Mouse (Mus musculus) hindbrain, postnatal 0 days (tissue): ENCODE measurements around the gene Cux1. TPM values are rescaled to one million over a fixed set of nuclear protein-coding genes. Genes with fewer than 3 reads are reported as not detected.

Source experiments
- ATAC-seq: fragments of 200-750 bp; cut with Nextera tagmentation; 2 replicates; pipeline ENCODE4 v1.8.0; 2017; ENCODE audit warnings: mild to moderate bottlenecking, moderate TSS enrichment, moderate library complexity
- DNase-seq: peaks from one replicate; pipeline ENCODE4 v3.0.0-alpha.2; 2015; ENCODE audit warnings: low spot score
- H3K27ac ChIP-seq: fragments of 300-500 bp; sonication (generic); 2 replicates; pipeline ENCODE4 v1.5.1; 2014; ENCODE audit warnings: mild to moderate bottlenecking
- H3K27me3 ChIP-seq: fragments of 300-500 bp; sonication (generic); 2 replicates; pipeline ENCODE4 v1.6.1; 2014; ENCODE audit warnings: low read length, mixed read lengths; ENCODE audit not compliant: insufficient read depth
- H3K36me3 ChIP-seq: fragments of 300-500 bp; sonication (generic); 2 replicates; pipeline ENCODE4 v1.6.1; 2014; ENCODE audit warnings: low read length, mixed read lengths; ENCODE audit not compliant: insufficient read depth
- H3K4me1 ChIP-seq: fragments of 300-500 bp; sonication (generic); 2 replicates; pipeline ENCODE4 v1.6.1; 2014; ENCODE audit warnings: antibody characterized with exemption, low read length, mixed read lengths; ENCODE audit not compliant: insufficient read depth
- H3K4me2 ChIP-seq: fragments of 300-500 bp; sonication (generic); 2 replicates; pipeline ENCODE4 v1.6.1; 2014; ENCODE audit warnings: low read depth, mild to moderate bottlenecking, low read length, moderate library complexity, mixed read lengths
- H3K4me3 ChIP-seq: fragments of 300-500 bp; sonication (generic); 2 replicates; pipeline ENCODE4 v1.5.1; 2014; ENCODE audit warnings: low read length
- H3K9ac ChIP-seq: fragments of 300-500 bp; sonication (generic); replicated peaks from 2 replicates; pipeline ENCODE4 v1.6.1; 2014; ENCODE audit warnings: mild to moderate bottlenecking, low read length, moderate library complexity, mixed read lengths
- H3K9me3 ChIP-seq: fragments of 300-500 bp; sonication (generic); 2 replicates; pipeline ENCODE4 v1.6.1; 2016; ENCODE audit warnings: low read length, mixed read lengths
- CTCF ChIP-seq: IDR thresholded peaks from 2 replicates; pipeline ENCODE4 v1.5.1; 2016; ENCODE audit warnings: antibody characterized with exemption, control low read depth, low read depth
- WGBS: fragments of 180-500 bp; shearing (Covaris S2); extraction: QIAGEN DNeasy Blood & Tissue Kit; methylation state at CpG from one replicate; pipeline ENCODE4 v1.1.7; 2014; 5-methylcytosine and 5-hydroxymethylcytosine counted together
- polyA plus RNA-seq: library from polyadenylated mRNA; unstranded; fragments of >200 nt; fragmentation: Nextera tagmentation; extraction: Ambion mirVana; gene quantifications from 2 replicates; pipeline ENCODE4 v1.2.1, GENCODE M21; 2015
- total RNA-seq: library from RNA; depleted of rRNA; stranded (reverse); fragments of >200 nt; gene quantifications from 2 replicates; pipeline ENCODE4 v1.2.3, GENCODE M21; 2014

The Cux1 gene
- total and polyA plus RNA-seq, 2 experiments from 2014 or later = 86.3 to 137 TPM

- Histone ChIP-seq H3K27ac (no peak overlapping the region), H3K9me3 (no peaks in the 10 kb centered on the region), H3K27me3 (no peaks in the 10 kb centered on the region), H3K4me3 (no peak overlapping the region), H3K36me3 (no peaks in the 10 kb centered on the region), H3K4me2 (no peak overlapping the region), H3K4me1 (peaks cover 9% of the 10 kb centered on the region), H3K9ac (no peak overlapping the region)
- DNase-seq (no peak), ATAC-seq (no peak)
- no peak for TF ChIP-seq CTCF
- 53% methylated on average over 2 of the region's 2 CpGs for WGBS
Measured at GRCm38 (mm10) chr5:136497301-136497700, 70.0 kb downstream of the Cux1 start.

- 84% methylated on average over 3 of the region's 3 CpGs for WGBS
- DNase-seq (no peak), ATAC-seq (no peak)
- Histone ChIP-seq H3K4me3 (no peak overlapping the region), H3K36me3 (no peaks in the 10 kb centered on the region), H3K27ac (no peak overlapping the region), H3K4me2 (no peak overlapping the region), H3K4me1 (peaks cover 9% of the 10 kb centered on the region), H3K9me3 (no peaks in the 10 kb centered on the region), H3K9ac (no peak overlapping the region), H3K27me3 (no peaks in the 10 kb centered on the region)
- TF ChIP-seq CTCF = no peak
Measured at GRCm38 (mm10) chr5:136495581-136495980, 71.7 kb downstream of the Cux1 start.

GRCm38 (mm10) chr5:136494927-136495326 is 72.4 kb downstream of the Cux1 start:
- no peaks in the 10 kb centered on the region for H3K9me3 ChIP-seq
- H3K4me1 ChIP-seq = peaks cover 4% of the 10 kb centered on the region; the same call in 1 of the 2 replicates
- no peak overlapping the region for H3K4me2 ChIP-seq
- no peak for TF ChIP-seq CTCF
- DNase-seq = no peak
- H3K4me3 ChIP-seq = no peak overlapping the region
- no peak overlapping the region for H3K9ac ChIP-seq
- no peak overlapping the region for H3K27ac ChIP-seq
- no peak for ATAC-seq
- 59% methylated on average over 7 of the region's 7 CpGs for WGBS
- H3K36me3 ChIP-seq = no peaks in the 10 kb centered on the region
- H3K27me3 ChIP-seq = no peaks in the 10 kb centered on the region

GRCm38 (mm10) chr5:136494288-136494687 is 73.0 kb downstream of the Cux1 start:
- WGBS = 92% methylated on average over 2 of the region's 2 CpGs
- ATAC-seq (no peak), DNase-seq (no peak)
- Histone ChIP-seq H3K4me2 (no peak overlapping the region), H3K27me3 (no peaks in the 10 kb centered on the region), H3K9me3 (no peaks in the 10 kb centered on the region), H3K27ac (no peak overlapping the region), H3K4me3 (no peak overlapping the region), H3K4me1 (peaks cover 4% of the 10 kb centered on the region; the same call in 1 of the 2 replicates), H3K9ac (no peak overlapping the region), H3K36me3 (no peaks in the 10 kb centered on the region)
- TF ChIP-seq CTCF = no peak

- Histone ChIP-seq H3K27ac (no peak overlapping the region), H3K4me2 (no peak overlapping the region), H3K9ac (no peak overlapping the region), H3K4me1 (peaks cover 20% of the 10 kb centered on the region), H3K27me3 (no peaks in the 10 kb centered on the region), H3K9me3 (no peaks in the 10 kb centered on the region), H3K36me3 (peaks cover 4% of the 10 kb centered on the region; the same call in 1 of the 2 replicates), H3K4me3 (no peak overlapping the region)
- DNase-seq = no peak
- no peak for ATAC-seq
- TF ChIP-seq CTCF = no peak
- WGBS = 79% methylated on average over 5 of the region's 5 CpGs
Measured at GRCm38 (mm10) chr5:136489450-136489849, 77.8 kb downstream of the Cux1 start.

GRCm38 (mm10) chr5:136488721-136489120 is 78.6 kb downstream of the Cux1 start:
- Histone ChIP-seq H3K9ac (no peak overlapping the region), H3K4me2 (no peak overlapping the region), H3K9me3 (no peaks in the 10 kb centered on the region), H3K36me3 (peaks cover 4% of the 10 kb centered on the region; the same call in 1 of the 2 replicates), H3K4me1 (peaks cover 20% of the 10 kb centered on the region), H3K27ac (no peak overlapping the region), H3K27me3 (no peaks in the 10 kb centered on the region), H3K4me3 (no peak overlapping the region)
- no peak for ATAC-seq
- DNase-seq = no peak
- 57% methylated on average over 3 of the region's 3 CpGs for WGBS
- TF ChIP-seq CTCF = no peak

- no peaks in the 10 kb centered on the region for H3K9me3 ChIP-seq
- peaks cover 4% of the 10 kb centered on the region; the same call in 1 of the 2 replicates for H3K36me3 ChIP-seq
- peaks cover 20% of the 10 kb centered on the region for H3K4me1 ChIP-seq
- DNase-seq = no peak
- no peak for ATAC-seq
- H3K9ac ChIP-seq = no peak overlapping the region
- H3K4me3 ChIP-seq = no peak overlapping the region
- WGBS = 71% methylated on average over 1 of the region's 1 CpGs
- no peak for TF ChIP-seq CTCF
- H3K4me2 ChIP-seq = no peak overlapping the region
- no peaks in the 10 kb centered on the region for H3K27me3 ChIP-seq
- no peak overlapping the region for H3K27ac ChIP-seq
Measured at GRCm38 (mm10) chr5:136488223-136488622, 79.1 kb downstream of the Cux1 start.
